Mouse (Mus musculus) bone marrow macrophage, adult 2 months (primary cell): Measurements from ENCODE around the gene Gsk3b. TPM values are rescaled to one million over a fixed set of nuclear protein-coding genes. Genes with fewer than 3 reads are reported as not detected.

Experiments
- H3K27ac ChIP-seq: 2 replicates; pipeline ENCODE4 v1.5.1; 2012; ENCODE audit warnings: low read depth, low read length; ENCODE audit not compliant: insufficient read depth
- H3K4me1 ChIP-seq: 2 replicates; pipeline ENCODE4 v1.6.1; 2012; ENCODE audit warnings: low read length; ENCODE audit not compliant: control insufficient read depth, insufficient read depth
- H3K4me3 ChIP-seq: 2 replicates; pipeline ENCODE4 v1.5.1; 2012; ENCODE audit warnings: mild to moderate bottlenecking, low read length, moderate library complexity; ENCODE audit not compliant: insufficient read depth
- CTCF ChIP-seq: IDR thresholded peaks from 2 replicates; pipeline ENCODE4 v1.5.1; 2012; ENCODE audit warnings: low read depth, mild to moderate bottlenecking, low read length, moderate library complexity
- POLR2A ChIP-seq: IDR thresholded peaks from 2 replicates; pipeline ENCODE4 v1.6.1; 2012; ENCODE audit warnings: mild to moderate bottlenecking, low read depth, low read length, borderline replicate concordance
- polyA plus RNA-seq: library from polyadenylated mRNA; stranded (reverse); fragments of >200 nt; gene quantifications from 2 replicates; pipeline ENCODE4 v1.2.4, GENCODE M21; 2012; ENCODE audit not compliant: missing spikeins, insufficient read depth, insufficient read length

The Gsk3b gene
- polyA plus RNA-seq, 1 experiment = 39.2 TPM

DNA sequence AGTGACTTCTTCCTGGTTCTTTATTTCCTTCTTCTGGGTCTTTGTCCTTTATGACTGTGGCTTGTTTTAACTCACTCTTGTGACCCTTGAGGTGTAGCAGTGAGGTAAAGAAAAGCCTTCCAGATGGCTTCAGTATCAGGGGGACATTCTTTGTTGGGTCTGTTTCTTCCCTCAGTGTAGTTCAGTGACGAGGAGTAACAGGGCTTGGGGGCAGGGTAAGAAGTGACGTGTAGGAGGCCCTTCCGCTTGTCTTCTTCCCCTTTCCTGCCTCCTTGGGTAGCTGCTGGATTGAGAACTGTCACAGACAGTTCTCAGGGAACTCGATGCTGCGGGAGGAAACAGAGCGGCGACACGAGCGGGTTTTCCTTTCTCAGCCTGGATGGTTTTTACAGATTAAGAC lies 43.0 kb downstream of the Gsk3b start:
- TF ChIP-seq POLR2A (no peak), CTCF (no peak)
- H3K4me3 ChIP-seq = peak overlapping the region; percentile 64
- H3K27ac ChIP-seq = peak overlapping the region; percentile 40
- peaks cover 32% of the 10 kb centered on the region for H3K4me1 ChIP-seq

DNA sequence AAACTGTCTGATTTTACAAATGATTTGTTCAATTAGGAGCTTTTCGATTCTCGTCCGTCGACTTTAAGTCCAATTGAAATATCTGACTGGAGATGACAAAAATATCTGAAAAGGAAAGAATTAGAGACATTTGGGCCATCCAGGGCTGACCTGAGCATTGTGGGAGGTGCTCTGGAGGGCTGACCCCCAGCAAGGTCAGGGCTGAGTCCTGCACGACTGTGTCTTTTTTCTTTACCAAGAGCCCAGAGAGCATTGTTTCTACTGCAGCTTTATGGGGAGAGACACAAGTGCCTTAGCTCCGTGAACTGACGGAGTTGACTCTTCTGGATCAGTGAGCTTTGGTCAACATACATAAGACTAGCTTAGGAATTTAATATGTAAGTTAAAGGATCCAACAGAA lies 43.4 kb downstream of the Gsk3b start:
- peak overlapping the region; percentile 40 for H3K27ac ChIP-seq
- peaks cover 32% of the 10 kb centered on the region for H3K4me1 ChIP-seq
- TF ChIP-seq CTCF = no peak
- no peak for TF ChIP-seq POLR2A
- peak overlapping the region; percentile 64 for H3K4me3 ChIP-seq

- H3K4me1 ChIP-seq = peaks cover 13% of the 10 kb centered on the region
- H3K4me3 ChIP-seq = no peak overlapping the region
- H3K27ac ChIP-seq = no peak overlapping the region
- no peak for TF ChIP-seq POLR2A
- no peak for TF ChIP-seq CTCF
Measured at GRCm38 (mm10) chr16:38137296-38137695, 48.5 kb downstream of the Gsk3b start.

GRCm38 (mm10) chr16:38144898-38145297 lies 56.1 kb downstream of the Gsk3b start:
- H3K4me1 ChIP-seq = peaks cover 3% of the 10 kb centered on the region; the same call in 1 of the 2 replicates
- no peak overlapping the region for H3K4me3 ChIP-seq
- no peak for TF ChIP-seq POLR2A
- TF ChIP-seq CTCF = no peak
- no peak overlapping the region for H3K27ac ChIP-seq

GRCm38 (mm10) chr16:38150555-38150954 lies 61.8 kb downstream of the Gsk3b start:
- Histone ChIP-seq H3K4me1 (no peaks in the 10 kb centered on the region; the same call in 1 of the 2 replicates), H3K4me3 (no peak overlapping the region), H3K27ac (no peak overlapping the region)
- no peak for TF ChIP-seq POLR2A

GRCm38 (mm10) chr16:38157854-38158622 lies 69.2 kb downstream of the Gsk3b start:
- peaks cover 19% of the 10 kb centered on the region for H3K4me1 ChIP-seq
- H3K27ac ChIP-seq = no peak overlapping the region
- no peak overlapping the region for H3K4me3 ChIP-seq
- TF ChIP-seq CTCF (no peak), POLR2A (no peak)

DNA sequence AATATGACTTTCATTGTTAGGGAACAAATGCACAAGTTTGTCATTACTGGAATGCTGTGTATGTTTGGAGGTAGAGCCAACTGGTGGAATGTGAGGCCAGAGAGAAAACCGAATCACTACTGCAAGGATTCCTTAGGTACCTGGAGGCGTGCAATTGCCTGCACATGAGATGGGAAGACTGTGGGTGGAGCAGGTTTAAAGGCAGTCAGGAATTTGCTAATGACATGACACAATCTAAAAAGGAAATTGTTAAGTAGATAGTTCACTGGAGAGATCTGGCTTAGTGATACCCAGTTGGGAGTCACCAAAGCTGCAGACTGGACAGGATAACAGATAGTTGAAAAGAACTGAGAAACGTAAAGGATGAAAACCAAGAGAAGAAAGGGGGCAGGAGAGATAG lies 73.2 kb downstream of the Gsk3b start:
- peaks cover 19% of the 10 kb centered on the region for H3K4me1 ChIP-seq
- TF ChIP-seq POLR2A (no peak), CTCF (no peak)
- no peak overlapping the region for H3K4me3 ChIP-seq
- H3K27ac ChIP-seq = no peak overlapping the region

DNA sequence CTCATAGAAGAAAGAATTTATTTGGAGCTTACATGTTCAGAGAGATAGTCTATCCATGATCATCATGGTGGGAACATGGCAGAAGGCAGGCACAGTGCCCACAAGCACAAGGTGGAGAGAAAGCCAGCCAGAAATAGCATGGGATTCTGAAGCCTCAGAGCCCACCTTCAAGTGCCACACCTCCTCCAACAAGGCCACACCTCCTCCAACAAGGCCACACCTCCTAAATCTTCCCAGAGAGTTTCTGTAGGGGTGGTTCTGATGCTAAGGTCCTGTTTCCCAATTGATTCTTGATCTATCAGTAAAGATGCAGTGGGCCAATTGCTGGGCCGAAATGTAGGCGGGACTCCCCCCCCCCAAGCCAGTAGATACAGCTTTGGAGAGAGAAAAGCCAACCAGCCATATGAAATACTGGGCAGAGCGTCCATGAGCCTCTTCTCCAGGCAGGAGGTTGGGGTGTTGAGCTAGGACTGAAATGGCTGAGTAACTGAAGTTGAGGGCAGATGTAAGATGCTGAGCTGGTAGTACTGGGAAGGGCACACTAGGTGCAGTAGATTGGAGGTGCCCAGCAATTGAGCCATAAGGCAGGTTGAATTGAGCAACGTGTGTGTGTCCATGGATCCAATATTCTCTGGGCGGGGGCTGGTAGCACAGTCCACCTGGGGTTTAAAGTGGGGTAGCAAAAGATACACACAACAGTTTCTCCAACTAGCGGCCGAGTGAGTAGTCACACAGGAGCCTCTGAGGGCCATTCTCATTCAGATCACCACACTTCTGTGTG lies 76.2 kb downstream of the Gsk3b start:
- TF ChIP-seq POLR2A (no peak), CTCF (no peak)
- Histone ChIP-seq H3K4me1 (peaks cover 8% of the 10 kb centered on the region), H3K27ac (no peak overlapping the region), H3K4me3 (no peak overlapping the region)

DNA sequence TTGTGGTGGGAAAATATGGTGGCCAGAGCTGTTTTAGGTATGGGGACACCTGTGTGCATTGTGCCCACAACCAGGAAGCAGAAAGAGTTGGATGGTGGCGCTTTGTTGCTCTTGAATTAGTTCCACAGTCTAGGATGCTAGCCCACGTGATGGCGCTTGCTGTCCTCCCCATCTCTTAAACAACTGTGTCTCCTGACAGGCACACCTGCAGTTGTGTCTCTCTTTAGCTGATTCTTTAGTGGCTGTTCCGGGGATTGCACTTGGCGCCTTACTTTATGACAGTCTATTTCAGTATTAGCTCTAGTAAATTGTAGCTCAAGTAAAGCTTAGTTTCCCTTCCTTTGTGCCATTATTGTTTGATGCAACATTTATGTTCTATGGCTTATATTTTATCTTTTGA lies 80.2 kb downstream of the Gsk3b start:
- Histone ChIP-seq H3K4me1 (peaks cover 11% of the 10 kb centered on the region), H3K27ac (no peak overlapping the region), H3K4me3 (no peak overlapping the region)
- TF ChIP-seq CTCF = no peak
- TF ChIP-seq POLR2A = no peak

DNA sequence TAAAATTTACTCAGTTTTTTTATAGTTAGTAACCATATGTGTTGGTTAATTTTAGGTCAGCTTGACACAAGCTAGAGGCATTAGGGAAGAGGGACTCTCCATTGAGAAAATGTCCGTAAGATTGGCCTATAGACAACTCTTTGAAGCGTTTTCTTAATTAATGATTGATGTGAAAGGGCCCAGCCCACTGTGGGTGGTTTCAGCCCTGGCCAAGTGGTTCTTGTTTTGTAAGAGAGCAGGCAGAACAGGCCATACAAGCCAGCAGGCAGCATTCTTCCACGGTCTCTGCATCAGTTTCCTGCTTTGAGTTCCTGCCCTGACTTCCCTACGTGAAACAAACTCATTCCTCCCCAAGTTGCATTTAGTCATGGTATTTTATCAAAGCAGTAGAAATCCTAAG lies 90.3 kb downstream of the Gsk3b start:
- TF ChIP-seq CTCF (no peak), POLR2A (no peak)
- Histone ChIP-seq H3K4me1 (no peaks in the 10 kb centered on the region), H3K4me3 (no peak overlapping the region), H3K27ac (no peak overlapping the region)

DNA sequence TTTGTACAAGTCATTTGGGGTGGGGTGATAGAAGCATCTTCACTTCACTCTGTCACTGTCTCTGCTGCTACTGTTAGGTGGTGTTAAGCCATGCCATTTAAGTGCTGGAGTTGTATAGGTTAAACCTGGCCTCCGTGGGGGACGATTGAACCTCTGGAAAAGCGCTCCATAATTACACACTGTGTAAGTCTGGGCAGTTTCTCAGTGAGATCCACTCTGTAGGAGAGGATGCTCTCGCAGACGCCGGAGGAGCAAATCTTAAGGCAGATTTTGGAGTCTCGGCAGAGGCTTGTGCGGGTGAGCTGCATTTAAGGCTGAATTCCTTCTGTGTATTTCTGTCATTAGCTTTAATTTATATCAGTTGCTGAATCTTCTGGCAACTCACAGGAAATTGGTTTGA lies 92.6 kb downstream of the Gsk3b start:
- TF ChIP-seq CTCF (no peak), POLR2A (no peak)
- H3K27ac ChIP-seq = no peak overlapping the region
- H3K4me3 ChIP-seq = no peak overlapping the region
- peaks cover 4% of the 10 kb centered on the region; the same call in 1 of the 2 replicates for H3K4me1 ChIP-seq
